Mouse (Mus musculus): Measurements from ENCODE around the gene Scarb1.

DNA sequence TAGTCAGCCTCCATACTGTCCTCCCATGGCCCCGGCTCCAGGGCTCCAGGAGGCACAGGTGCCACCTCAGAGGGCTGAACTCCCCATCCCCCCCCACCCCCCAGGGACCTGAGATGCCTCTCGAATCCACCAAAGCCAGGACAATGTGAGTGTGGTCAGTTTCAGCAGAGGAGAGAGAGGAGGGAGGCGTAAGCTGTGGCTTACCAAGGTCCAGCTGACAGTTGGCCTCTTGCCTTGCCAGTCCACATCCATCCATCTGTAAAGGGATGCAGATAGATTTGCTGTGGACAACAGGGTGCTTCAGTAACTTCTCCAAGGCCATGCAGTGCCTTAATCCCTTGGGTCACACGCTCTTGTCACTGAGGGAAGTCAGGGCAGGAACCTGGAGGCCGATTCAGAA is 110.4 kb downstream of the Scarb1 start:
- TF ChIP-seq CTCF (IDR thresholded peaks at IDR 0.05; ENCODE audit: borderline replicate concordance, insufficient read depth, low read depth, low read length): no peak
- no peak for TF ChIP-seq POLR2A (IDR thresholded peaks at IDR 0.05; ENCODE audit: borderline replicate concordance, insufficient read depth, low read length)

All from cerebellum, adult 2 months (tissue).